Mouse (Mus musculus) G1E (cell line): Measurements from ENCODE around the gene Smim1.

Experiments used
- CTCF ChIP-seq: IDR thresholded peaks from 2 replicates; pipeline ENCODE4 v1.5.1; 2012; ENCODE audit warnings: low read depth, low read length, inconsistent platforms, mixed read lengths
- GATA1 ChIP-seq: IDR thresholded peaks from 2 replicates; pipeline ENCODE4 v1.6.1; 2012; ENCODE audit warnings: borderline replicate concordance, low read length, inconsistent platforms, mixed read lengths

DNA sequence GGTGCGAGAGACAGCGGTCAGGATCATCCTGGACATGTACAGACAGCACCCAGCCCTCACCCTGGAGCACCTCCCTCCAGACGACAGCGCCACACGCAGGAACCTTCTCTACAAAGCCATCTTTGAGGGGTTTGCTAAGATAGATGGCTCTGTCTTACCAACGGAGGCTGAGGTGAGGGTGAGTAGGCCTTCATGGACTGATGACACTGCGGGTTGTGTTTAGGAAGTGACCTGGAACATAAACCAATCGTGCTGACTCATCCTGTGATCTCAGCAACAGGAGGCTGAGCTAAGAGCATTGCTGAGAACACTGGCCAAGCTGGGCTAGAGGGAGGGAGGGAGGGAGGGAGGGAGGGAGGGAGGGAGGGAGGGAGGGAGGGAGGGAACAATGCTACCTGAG is 32.5 kb downstream of the Smim1 start:
- no peak for TF ChIP-seq GATA1
- no peak for TF ChIP-seq CTCF
